Mouse (Mus musculus): ENCODE results near the gene A730071L15Rik.

A730071L15Rik gene

DNA sequence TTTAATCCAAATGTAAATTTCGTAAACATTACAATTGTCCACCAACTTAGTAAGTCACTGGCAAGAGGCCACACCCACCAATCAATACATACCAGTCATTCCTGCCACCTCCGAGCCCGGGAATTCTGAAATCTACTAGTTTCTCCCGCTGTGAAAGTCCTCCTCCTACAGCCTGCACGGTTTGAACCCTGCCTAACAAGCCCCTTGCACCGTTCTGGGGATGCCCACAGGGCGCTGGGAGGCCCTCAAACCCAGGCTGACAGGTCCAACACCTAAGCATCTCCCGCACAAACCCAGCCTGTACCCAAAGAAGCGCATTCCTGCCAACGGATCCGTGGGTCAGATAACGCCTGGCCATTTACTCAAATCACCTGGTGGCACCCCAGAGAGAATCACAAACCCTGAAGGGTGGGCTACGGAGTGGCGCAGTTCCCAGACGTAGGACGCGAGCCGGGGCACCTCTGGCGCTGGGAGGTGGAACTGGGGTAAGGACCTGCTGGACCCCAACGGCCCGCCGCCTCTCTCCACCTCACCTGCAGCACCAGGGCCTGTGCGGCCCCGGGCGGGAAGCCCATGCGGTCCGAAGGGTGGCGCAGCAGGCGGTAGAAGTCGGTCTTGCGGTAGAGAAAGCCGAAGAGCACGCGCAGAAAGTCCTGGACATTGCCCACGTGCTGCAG is at the start of gene A730071L15Rik:
Gene A730071L15Rik (plus strand): TSS at position 620 of the 677 bp plus-strand sequence.
- peak; percentile 36 for DNase-seq (ENCODE audit: inconsistent ontology term)

DNA sequence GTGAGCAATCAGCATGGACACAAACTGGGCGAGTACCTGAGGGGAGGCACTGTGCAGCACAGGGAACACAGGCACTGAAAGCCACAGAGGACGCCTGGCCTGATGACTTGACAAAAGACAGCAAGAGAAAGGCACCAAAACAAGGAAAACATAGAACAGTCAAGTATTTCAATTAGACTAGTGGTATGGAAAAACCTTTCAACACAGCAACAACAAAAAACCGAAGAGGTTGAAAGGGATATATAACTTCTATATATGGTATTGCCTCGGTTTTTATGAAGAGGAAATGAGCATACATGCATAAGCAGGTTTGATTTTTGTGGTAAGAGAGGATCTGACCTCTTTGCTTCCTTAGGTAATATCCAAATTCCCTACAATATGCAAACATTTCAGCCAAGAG is 47.0 kb upstream of the A730071L15Rik start:
- no peak for DNase-seq (ENCODE audit: inconsistent ontology term)

DNA sequence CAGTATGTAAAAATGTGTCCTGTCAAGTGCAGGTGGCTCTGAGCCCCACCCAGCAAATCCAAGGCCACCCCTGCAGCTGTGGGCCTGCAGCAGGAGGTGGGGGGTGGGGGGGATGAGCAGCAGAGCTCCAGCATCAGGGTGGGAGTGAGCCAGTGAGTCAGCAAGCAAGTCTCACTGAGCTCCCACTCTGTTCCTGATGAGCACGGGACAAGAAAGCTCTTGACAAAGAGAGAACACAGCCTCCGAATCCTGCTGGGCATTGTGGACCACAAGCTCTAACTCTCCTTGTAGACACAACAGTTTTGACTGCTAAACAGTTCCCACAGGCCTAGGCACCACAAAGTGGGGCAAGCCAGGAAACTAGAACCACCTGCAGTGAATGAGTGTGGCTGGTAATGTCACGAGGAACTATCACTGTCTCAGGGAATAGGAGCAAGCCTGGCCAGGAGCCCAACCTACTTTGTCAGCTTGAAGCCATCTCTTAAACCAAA is 45.6 kb upstream of the A730071L15Rik start:
- peak; percentile 49 for DNase-seq (ENCODE audit: inconsistent ontology term)

DNA sequence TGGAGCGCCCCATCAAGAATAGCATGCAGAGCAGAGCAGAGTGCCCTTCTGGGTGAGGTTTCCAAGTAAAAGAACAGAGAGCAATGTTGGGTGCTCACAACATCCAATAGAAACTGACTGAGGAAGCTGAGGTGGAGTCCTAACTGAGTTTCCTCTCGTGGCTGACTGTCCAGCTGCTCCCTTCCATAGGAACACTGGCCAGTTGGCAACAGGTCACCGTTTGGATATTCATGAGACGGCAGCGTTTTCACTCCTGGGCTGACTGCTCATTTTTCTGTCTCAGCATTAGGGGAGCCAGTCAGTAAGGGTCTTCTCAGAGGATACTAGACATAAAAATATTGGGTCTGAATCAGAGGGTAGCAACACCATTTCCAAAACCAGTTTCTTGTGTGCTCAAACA is 43.2 kb upstream of the A730071L15Rik start:
- DNase-seq (ENCODE audit: inconsistent ontology term), result no peak

DNA sequence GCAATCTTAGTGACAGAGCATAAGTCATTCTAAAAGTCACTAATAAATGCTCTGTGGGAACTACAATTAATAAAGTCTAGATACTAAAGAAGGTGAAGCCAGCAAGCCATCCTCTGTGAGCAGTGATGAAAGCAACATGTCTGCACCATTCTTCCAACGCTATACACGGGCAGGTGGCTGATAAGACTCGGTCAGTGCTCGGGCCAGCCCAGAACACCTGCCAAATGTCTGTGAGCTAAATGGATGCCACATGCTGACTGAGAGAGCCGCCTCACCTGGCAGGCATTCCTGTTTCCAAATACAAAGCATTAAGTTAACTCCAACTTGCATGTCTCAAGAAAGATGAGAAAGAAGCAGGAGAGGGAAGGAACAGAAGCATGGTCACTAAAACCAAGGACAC is 42.7 kb upstream of the A730071L15Rik start:
- no peak for DNase-seq (ENCODE audit: inconsistent ontology term)

DNA sequence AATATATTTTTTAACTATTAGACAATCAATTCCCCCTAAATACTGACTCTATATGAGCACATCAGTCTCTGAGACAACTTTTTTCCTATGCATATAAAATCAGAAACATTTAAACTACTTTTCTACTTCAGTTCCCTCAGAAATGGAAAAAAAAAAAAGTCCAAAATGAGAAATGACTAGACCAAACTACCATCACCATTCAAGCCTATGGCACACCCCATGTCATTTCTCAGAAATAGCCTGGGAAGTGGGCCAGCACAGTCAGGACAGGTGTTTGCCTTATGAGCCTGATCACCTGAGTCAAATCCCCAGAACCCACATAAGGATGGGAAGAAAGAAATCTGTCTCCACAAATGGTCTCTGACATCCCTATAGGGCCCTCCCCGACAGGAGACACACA is 41.3 kb upstream of the A730071L15Rik start:
- no peak for DNase-seq (ENCODE audit: inconsistent ontology term)

DNA sequence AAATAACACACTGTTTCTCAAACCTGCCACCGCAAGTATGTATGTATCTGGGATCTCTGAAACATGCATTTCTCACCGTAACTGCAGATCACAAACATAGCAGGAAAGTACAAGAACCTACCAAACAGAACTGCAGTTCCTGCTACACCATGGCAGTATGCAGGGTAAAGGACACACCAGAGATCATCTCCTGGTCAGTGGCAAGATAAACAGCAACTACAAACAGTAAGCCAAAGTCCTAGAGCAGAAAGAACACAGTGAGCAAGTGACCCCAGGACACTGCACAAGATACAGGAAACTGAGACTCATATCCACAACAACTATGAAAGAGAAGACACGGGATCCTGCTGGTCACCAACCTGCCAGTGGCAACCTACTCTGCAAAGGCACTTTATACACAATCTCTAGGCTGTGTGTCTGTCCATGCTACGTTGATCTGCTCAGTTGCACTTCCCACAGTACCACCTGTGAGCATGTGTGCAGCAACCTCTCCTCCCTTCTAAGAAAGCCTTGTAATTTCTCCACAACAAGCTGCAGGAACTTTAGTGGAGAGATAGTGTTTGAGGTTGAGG is 40.0 kb upstream of the A730071L15Rik start:
- DNase-seq (ENCODE audit: inconsistent ontology term), result no peak

DNA sequence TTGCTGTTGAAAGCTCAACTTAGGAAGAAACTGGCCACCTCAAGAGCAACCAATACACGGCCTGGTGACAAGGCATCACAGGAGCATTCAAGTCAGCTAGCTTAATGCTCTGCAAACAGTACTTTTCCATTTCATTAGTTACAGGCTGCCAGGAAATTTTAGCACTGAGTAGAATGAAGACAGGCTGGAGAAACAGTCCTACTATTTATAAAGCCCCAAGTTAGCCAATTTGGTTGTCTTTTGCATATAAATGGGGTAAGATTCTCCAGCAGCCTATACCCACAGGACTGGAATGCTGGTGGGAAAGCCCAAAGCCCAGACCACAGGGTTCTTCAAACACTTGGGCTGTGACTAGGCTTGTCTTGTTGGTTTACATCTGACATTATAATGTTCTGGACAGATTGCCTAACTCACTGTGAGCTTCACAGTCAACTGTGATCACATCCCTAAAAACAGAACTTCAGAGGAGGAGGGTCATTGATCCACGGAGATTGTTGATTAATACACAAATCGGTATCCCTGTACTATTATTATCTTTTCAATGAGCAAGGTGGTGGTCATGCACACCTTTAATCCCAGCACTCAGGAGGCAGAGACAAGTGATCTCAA is 39.1 kb upstream of the A730071L15Rik start:
- DNase-seq (ENCODE audit: inconsistent ontology term), result peak; percentile 60

DNA sequence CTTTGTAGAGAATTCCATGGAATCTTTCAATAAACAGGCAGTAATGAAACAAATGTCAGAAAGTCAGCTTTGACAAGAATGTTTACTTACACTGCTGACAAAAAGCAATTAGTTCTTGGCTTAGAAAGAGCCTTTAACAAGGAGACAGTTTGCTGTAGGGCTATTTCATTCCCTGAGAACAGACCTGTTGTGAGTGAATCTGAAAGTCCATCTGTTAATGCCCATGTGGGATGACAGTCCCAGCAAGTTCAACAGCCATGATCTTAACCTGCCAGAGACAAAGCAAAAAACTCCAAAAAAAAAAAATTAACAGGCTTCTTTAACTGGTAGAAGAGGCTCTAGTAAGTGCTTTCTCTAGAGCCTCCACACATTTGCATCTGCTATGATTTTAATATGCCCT is 38.3 kb upstream of the A730071L15Rik start:
- DNase-seq (ENCODE audit: inconsistent ontology term), result no peak

DNA sequence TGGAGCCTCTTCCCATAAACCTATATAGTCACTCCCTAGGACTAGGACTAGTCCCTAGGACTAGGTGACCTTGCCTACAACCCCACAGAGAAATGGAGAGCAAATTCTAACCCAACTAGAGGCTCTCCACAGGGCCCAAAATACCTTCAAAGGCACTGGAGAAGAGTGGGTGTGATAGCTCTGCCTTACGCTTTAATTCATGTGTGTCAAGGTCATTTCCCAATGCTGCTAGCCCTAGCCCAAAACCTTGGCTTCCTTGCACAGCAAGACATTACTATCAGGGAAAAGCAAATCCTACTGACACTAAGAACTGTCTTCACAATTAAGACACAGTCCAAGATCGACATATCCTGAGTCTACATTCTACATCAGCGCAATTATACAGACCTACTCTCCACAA is 36.8 kb upstream of the A730071L15Rik start:
- DNase-seq (ENCODE audit: inconsistent ontology term), result no peak

DNA sequence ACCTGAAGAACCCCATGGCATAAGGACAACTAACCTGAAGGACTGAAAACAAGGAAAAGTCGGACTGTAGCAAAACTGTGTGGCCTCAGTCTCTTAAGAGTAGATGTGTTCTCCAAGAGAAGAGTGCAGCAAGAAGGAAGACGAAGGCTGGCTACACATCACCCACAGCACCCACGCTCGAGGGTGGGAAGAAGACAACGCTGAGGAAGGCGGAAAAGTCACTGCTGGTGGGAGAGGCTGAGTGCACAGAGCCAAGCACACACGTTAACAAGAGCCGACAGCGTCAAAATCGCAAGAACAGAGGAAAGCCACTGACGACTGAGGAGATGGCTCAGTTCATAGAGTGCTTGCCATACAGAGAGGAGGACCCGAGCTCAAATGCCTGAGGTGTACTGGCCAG is 36.1 kb upstream of the A730071L15Rik start:
- DNase-seq (ENCODE audit: inconsistent ontology term), result no peak

DNA sequence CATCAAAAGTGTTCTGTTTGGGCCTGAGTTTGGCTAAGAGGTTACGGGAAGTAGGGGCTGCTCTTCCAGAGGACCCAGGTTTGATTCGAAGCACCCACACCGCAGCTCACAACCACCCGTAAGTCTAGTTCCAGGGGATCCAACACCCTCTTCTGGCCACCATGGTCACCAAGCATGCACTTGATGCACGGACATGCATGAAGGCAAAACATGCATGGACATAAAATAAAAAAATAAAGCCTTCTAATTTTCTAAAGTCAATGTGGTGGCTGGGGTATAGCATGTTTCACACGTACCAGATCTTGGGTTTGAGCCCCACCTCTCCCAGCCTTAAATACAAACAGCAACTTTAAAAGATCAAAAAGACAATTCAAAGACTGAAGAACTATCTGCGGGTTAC is 35.0 kb upstream of the A730071L15Rik start:
- no peak for DNase-seq (ENCODE audit: inconsistent ontology term)

DNA sequence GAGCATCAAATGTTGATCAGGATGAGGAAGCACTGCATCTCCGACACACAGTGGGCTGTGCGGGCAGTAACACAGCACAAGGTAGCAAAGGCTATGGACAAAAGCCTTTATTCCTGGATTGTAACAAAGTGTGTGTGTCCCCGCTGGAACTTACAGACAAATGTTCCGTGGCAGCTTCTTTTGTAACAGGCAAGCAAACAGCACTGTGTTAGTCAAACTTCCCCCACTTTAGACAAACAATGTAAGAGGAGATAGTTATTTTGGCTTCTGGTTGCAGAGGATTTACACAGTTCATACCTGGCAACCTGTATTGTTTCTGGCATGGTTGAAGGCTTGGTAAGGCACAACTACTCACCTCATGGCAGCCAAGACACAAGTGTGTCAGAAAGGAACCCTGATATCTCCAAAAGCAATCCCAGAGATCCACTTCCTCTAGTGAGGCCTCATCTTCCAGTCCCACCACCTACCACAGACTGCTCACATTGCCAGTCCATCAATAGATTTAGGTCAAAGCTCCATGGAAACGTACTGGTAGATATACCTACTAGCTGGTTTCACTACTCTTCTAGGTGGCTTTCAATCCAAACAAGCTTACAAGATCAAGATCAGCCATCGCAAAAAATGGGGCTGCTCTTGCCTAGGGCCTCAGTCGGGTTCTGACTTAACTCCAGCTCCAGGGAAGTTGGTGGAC is 34.3 kb upstream of the A730071L15Rik start:
- DNase-seq (ENCODE audit: inconsistent ontology term), result no peak

DNA sequence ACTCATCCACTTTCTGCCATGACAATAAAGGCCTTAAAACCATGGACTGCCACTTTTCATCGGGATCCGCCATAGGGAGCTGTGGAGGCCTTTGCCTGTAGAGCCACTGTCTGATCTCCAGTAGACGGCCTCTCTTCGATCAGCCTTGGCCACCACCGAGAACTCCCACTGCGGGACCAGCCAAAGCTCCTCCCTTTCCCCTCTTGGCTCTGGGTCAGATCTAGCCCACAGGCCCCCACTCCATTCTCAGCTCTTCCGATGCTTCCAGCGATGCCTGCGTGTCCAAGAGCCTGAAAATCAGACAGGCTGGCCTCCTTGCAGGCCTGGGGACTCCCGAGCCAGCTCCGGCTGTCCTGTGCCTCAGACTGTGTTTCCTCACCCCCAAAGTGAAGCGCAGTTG is 33.5 kb upstream of the A730071L15Rik start:
- DNase-seq (ENCODE audit: inconsistent ontology term), result no peak

DNA sequence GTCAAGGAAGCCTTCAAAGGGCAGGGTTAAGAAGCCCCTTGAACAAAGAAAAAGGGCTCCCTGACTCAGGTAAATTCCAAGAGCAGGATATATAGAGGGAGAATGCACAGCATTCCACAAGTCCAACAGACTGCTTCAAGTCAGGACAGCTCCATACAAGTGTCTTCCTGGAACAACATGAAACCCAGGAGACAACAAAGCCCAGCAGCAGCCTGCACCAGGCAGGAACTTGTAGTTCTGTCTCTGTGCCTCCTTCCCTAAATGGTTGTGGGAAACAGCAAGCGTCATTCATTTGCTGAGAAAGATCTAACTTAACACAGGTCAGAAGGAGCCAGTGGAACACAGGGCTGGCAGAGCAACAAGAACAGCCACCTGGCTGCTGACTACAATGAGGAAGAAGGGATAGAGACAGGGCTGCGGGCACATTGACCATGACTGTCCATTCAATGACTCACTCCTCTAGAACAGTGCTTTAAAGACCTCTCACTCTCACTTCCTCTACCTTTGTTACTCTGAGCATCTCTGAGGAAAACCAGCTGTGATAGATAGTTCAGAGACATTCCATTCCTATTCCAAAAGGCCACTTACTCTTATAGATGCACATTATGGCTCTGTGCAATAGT is 30.7 kb upstream of the A730071L15Rik start:
- DNase-seq (ENCODE audit: inconsistent ontology term), result peak; percentile 5

DNA sequence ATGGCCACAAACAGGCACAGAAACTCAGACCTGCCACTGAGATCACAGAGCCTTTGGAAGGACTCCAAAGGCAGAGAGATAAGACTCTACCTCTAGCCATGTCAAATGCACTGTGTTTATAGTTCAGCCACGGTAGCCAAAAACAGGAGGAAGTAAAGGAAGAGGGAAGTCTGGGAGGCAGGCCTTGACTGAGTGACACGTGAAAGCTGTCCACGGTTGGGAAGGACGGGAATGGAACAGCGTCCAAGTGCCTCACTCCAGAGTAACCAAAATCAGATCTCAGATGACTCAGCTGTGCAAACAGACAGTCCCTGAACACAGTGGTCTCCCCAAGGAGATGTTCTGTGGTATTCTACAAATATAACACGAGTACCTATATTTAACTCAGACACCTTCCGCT is 25.1 kb upstream of the A730071L15Rik start:
- DNase-seq (ENCODE audit: inconsistent ontology term), result no peak

DNA sequence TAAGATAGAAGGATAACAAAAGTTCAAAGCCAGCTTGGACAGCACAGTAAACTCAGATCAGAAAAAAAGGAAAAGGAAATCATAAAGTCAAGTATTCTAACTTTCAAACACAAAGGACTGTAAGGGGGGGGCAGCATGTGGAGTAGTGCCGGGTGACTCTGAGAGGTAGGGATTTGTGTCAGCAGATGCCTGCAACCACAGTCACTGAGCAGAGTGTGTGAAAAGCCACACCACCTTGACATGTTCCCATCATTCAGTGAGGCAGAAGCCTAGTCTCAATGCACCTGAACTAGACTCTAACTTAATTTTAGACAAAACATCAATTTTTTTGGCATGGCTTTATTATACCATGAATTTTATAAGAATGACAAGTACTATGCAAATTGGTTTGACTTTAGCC is 24.3 kb upstream of the A730071L15Rik start:
- no peak for DNase-seq (ENCODE audit: inconsistent ontology term)

DNA sequence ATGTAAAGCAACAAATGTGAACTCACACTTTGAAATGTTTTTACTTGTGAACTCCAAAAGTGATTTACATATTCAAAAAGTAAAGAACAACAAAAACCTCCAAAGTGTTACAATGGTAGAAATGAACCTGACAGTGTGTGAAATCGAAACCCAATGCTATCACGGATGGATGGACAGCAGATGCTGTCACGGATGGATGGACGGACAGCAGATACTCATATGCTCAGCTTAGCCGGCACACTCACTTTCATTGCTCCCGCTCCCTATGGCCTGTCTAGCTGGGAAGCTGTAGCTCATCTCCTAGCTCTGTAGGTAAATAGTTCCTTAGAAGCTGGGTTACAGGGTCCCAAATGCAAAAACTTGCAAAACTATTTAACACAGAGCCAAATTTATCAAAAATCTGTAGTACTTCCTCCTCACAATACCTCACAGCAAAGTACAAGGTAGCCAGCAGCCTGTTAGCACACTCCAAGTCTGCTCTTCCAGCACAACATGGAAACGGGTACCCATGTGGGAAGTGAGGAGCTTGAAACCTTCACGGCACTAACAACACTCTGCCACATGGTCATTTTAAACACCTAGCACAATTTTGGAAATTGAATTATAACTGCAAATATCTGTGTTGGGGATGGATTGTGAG is 21.9 kb upstream of the A730071L15Rik start:
- peak; percentile 21 for DNase-seq (ENCODE audit: inconsistent ontology term)

DNA sequence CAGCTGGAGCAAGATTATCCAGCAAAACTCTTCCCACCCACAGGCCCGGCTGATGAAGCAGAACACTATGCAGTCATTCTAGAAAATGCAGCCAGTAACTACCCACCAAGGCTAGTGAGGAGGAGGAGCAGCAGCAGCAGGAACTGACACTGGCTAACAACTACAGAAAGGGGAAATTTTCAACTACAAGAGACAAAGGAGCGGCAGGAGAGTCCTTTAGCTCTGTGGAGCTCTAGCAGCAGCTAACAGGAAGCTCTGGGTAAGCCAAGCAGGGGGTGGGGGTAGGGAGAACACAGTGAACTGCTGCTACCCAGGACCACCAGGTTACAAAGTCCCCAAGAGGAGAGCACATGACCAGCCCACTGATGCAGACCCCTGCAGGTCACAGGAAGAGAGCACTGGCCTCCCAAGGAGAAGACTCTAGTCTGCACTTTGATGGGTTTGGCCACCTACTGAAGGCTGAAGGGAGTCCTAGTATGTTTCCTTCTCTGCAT is 21.1 kb upstream of the A730071L15Rik start:
- DNase-seq (ENCODE audit: inconsistent ontology term), result peak; percentile 39

DNA sequence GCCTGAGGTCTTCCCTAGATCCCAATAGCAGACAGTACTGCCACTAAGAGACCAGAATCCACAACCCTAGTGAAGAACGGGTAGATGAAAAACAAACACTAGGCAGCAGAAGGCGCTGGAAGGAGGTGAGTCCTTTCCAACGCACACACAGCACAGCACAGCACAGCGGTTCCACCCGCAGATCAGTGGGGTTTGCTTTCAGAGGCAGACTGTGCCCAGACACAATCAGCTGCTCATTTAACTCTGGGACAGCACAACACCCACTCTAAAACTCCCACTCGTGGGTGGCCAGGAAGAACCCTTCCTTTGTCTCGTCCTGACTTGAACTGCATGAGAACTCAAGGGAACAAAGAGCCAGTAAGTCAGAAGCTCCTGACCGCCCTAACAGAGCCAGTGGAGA is 20.6 kb upstream of the A730071L15Rik start:
- DNase-seq (ENCODE audit: inconsistent ontology term), result peak; percentile 10

DNA sequence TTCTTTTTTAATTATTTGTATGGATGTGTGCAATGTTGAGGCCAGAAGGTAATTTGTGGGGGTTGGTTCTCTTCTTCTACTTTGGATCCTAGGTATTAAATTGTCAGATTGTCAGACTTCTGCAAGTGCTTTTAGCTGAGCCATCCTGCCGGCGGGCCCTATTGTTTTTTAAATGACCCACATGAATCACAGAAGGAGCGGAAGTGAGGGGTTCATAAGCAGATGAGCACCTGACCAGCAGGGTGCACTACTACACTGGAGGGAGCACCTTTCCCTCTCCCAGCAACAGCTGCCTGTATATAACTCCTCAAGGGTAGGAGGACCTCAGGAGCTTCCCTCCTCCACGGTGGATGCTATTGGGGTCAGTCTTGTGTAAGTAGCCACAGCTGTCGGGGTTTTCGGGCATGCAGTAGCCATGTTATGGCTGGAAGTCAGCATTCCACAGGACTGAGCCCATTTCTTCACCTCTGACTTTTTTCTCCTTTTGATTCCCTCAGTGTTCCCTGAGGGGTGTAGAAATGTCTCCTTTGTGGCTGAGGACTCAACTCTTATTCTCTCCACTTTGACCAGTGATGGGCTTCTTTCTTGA is 18.9 kb upstream of the A730071L15Rik start:
- DNase-seq (ENCODE audit: inconsistent ontology term), result no peak

All from Muller cell, postnatal 12 days (primary cell).